Mouse (Mus musculus): ENCODE data around the gene Igf2bp1.
"Not testable (repeated sequence)": the region's sequence is repeated elsewhere in the genome, so short reads cannot be mapped to it uniquely, and the experiment has no call there.

Gene Igf2bp1

GRCm38 (mm10) chr11:95957407-95957806 lies 48.3 kb downstream of the Igf2bp1 start:
- DNase-seq = no peak

GRCm38 (mm10) chr11:95953313-95953712 lies 52.4 kb downstream of the Igf2bp1 start:
- DNase-seq = no peak

- no peak for DNase-seq
Measured at GRCm38 (mm10) chr11:95945838-95946472, 59.8 kb downstream of the Igf2bp1 start.

- DNase-seq = no peak
Measured at GRCm38 (mm10) chr11:95939828-95940507, 65.8 kb downstream of the Igf2bp1 start.

GRCm38 (mm10) chr11:95936409-95936808 lies 69.3 kb downstream of the Igf2bp1 start:
- DNase-seq = no peak

GRCm38 (mm10) chr11:95932168-95932567 lies 73.6 kb downstream of the Igf2bp1 start:
- not testable (repeated sequence) for DNase-seq

GRCm38 (mm10) chr11:95926398-95926797 lies 79.3 kb downstream of the Igf2bp1 start:
- no peak for DNase-seq

- DNase-seq = no peak
Measured at GRCm38 (mm10) chr11:95925976-95926375, 79.8 kb downstream of the Igf2bp1 start.

GRCm38 (mm10) chr11:95924215-95924614 lies 81.5 kb downstream of the Igf2bp1 start:
- no peak for DNase-seq

- DNase-seq = not testable (repeated sequence)
Measured at GRCm38 (mm10) chr11:95923477-95923876, 82.3 kb downstream of the Igf2bp1 start.

GRCm38 (mm10) chr11:95921991-95922621 lies 83.6 kb downstream of the Igf2bp1 start:
- DNase-seq = no peak

GRCm38 (mm10) chr11:95916426-95916825 lies 89.3 kb downstream of the Igf2bp1 start:
- no peak for DNase-seq

GRCm38 (mm10) chr11:95915006-95915710 lies 90.6 kb downstream of the Igf2bp1 start:
- no peak for DNase-seq

- no peak for DNase-seq
Measured at GRCm38 (mm10) chr11:95914571-95914991, 91.2 kb downstream of the Igf2bp1 start, which contains the start of gene B4galnt2. Gene B4galnt2, minus strand, starts transcription at chr11:95914891.

- DNase-seq = no peak
Measured at GRCm38 (mm10) chr11:95913959-95914566, 91.7 kb downstream of the Igf2bp1 start.

- no peak for DNase-seq
Measured at GRCm38 (mm10) chr11:95911579-95911978, 94.2 kb downstream of the Igf2bp1 start.

- no peak for DNase-seq
Measured at GRCm38 (mm10) chr11:95907805-95908524, 97.8 kb downstream of the Igf2bp1 start.

Measured in lung, postnatal 10 days (tissue).